Mouse (Mus musculus) cortical plate, adult 2 months (tissue): Measurements from ENCODE around the gene Ssc5d. TPM values are rescaled to one million over a fixed set of nuclear protein-coding genes. Genes with fewer than 3 reads are reported as not detected.

Experiments
- H3K27ac ChIP-seq: fragments of 200-500 bp; 2 replicates; pipeline ENCODE4 v1.5.1; 2012; ENCODE audit warnings: low read length, control low read depth, inconsistent platforms; ENCODE audit not compliant: insufficient read depth
- H3K4me1 ChIP-seq: fragments of 200-500 bp; 2 replicates; pipeline ENCODE4 v1.6.1; 2011; ENCODE audit warnings: low read length; ENCODE audit not compliant: control insufficient read depth, insufficient read depth
- H3K4me3 ChIP-seq: fragments of 200-500 bp; 2 replicates; pipeline ENCODE4 v1.5.1; 2011; ENCODE audit warnings: mild to moderate bottlenecking, low read length, control low read depth; ENCODE audit not compliant: insufficient read depth
- CTCF ChIP-seq: fragments of 200-500 bp; IDR thresholded peaks from 2 replicates; pipeline ENCODE4 v1.5.1; 2011; ENCODE audit warnings: mild to moderate bottlenecking, control low read depth, low read length; ENCODE audit not compliant: insufficient read depth; ENCODE audit errors: extremely low read depth
- POLR2A ChIP-seq: fragments of 200-500 bp; IDR thresholded peaks from 2 replicates; pipeline ENCODE4 v1.6.1; 2011; ENCODE audit warnings: mild to moderate bottlenecking, low read length, control low read depth; ENCODE audit not compliant: insufficient read depth; ENCODE audit errors: extremely low read depth
- polyA plus RNA-seq: library from polyadenylated mRNA; depleted of rRNA; stranded (reverse); fragments of >200 nt; gene quantifications from 2 replicates; pipeline ENCODE4 v1.2.3, GENCODE M21; 2012

Ssc5d gene
- polyA plus RNA-seq, 1 experiment: 3.8 TPM

- Histone ChIP-seq H3K27ac (no peak overlapping the region), H3K4me1 (no peaks in the 10 kb centered on the region), H3K4me3 (peak overlapping the region; percentile 23)
- TF ChIP-seq CTCF (peak; percentile 87), POLR2A (no peak)
Measured at GRCm38 (mm10) chr7:4943223-4943815, 17.7 kb downstream of the Ssc5d start.

GRCm38 (mm10) chr7:4947855-4948254 lies 22.3 kb downstream of the Ssc5d start:
- Histone ChIP-seq H3K4me1 (no peaks in the 10 kb centered on the region), H3K4me3 (no peak overlapping the region), H3K27ac (no peak overlapping the region)
- TF ChIP-seq CTCF: no peak
- TF ChIP-seq POLR2A: no peak

GRCm38 (mm10) chr7:4948386-4948785 lies 22.8 kb downstream of the Ssc5d start:
- Histone ChIP-seq H3K4me1 (no peaks in the 10 kb centered on the region), H3K4me3 (no peak overlapping the region), H3K27ac (no peak overlapping the region)
- TF ChIP-seq CTCF (no peak), POLR2A (no peak)

- no peak overlapping the region for H3K4me3 ChIP-seq
- no peak for TF ChIP-seq CTCF
- no peak for TF ChIP-seq POLR2A
- no peaks in the 10 kb centered on the region for H3K4me1 ChIP-seq
Measured at GRCm38 (mm10) chr7:4950561-4951342, 25.2 kb downstream of the Ssc5d start.

GRCm38 (mm10) chr7:4953815-4954445 lies 28.3 kb downstream of the Ssc5d start:
- H3K4me1 ChIP-seq: no peaks in the 10 kb centered on the region
- H3K4me3 ChIP-seq: no peak overlapping the region
- no peak overlapping the region for H3K27ac ChIP-seq
- TF ChIP-seq CTCF: no peak
- TF ChIP-seq POLR2A: no peak

More at GRCm38 (mm10) chr7:4950561-4951342, 25.2 kb downstream of the Ssc5d start:
- H3K27ac ChIP-seq: no peak overlapping the region

- H3K27ac ChIP-seq: no peak overlapping the region
- H3K4me1 ChIP-seq: no peaks in the 10 kb centered on the region
- H3K4me3 ChIP-seq: no peak overlapping the region
- TF ChIP-seq CTCF: no peak
- TF ChIP-seq POLR2A: no peak
Measured at GRCm38 (mm10) chr7:4957361-4957760, 31.8 kb downstream of the Ssc5d start.

GRCm38 (mm10) chr7:4963527-4963926 lies 37.9 kb downstream of the Ssc5d start:
- no peak overlapping the region for H3K27ac ChIP-seq
- TF ChIP-seq POLR2A (no peak), CTCF (no peak)
- H3K4me3 ChIP-seq: no peak overlapping the region
- no peaks in the 10 kb centered on the region for H3K4me1 ChIP-seq

- no peak within 1 kb of the TSS for H3K4me3 ChIP-seq
- no peak within 1 kb of the TSS for H3K27ac ChIP-seq
- H3K4me1 ChIP-seq: no peaks in the 10 kb centered on the region
- TF ChIP-seq CTCF: peak; percentile 62
- TF ChIP-seq POLR2A: no peak
Measured at GRCm38 (mm10) chr7:4964272-4964671, 38.7 kb downstream of the Ssc5d start, which contains the start of gene Sbk2. TSS of gene Sbk2 (minus strand) at chr7:4964406.

- no peak overlapping the region for H3K4me3 ChIP-seq
- H3K27ac ChIP-seq: no peak overlapping the region
- H3K4me1 ChIP-seq: no peaks in the 10 kb centered on the region
- no peak for TF ChIP-seq POLR2A
- no peak for TF ChIP-seq CTCF
Measured at GRCm38 (mm10) chr7:4964988-4965387, 39.4 kb downstream of the Ssc5d start.
